Mouse (Mus musculus) retina, embryonic 14.5 days (tissue): ENCODE results near the gene Dnal4.

ENCODE experiments used
- DNase-seq: peaks from one replicate; pipeline ENCODE4 v3.0.0-alpha.2; 2015; ENCODE audit warnings: low spot score

Dnal4 gene

DNA sequence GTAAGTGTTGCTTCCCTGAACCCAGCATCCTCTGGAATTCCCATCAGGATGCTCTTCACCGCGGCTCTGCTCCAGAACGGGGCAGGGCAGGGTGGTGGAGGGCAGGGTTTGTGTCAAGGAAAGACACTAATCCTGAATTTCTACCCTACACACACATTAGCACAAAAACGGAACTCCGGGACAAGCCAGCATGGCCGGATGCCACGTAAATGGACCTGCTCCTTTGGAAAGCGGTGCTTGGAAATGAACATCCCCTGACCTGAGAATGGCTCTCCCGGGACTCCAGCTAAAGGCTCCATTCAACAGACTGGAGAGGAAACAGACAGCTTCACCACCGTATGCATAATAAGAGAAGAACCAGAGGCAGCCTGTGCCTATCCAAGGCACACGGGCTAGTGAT, 23.1 kb upstream of the Dnal4 start:
- DNase-seq, result no peak

GRCm38 (mm10) chr15:79798591-79798990, 20.9 kb upstream of the Dnal4 start:
- DNase-seq, result no peak

GRCm38 (mm10) chr15:79797680-79798079, 20.0 kb upstream of the Dnal4 start:
- no peak for DNase-seq

GRCm38 (mm10) chr15:79797096-79797495, 19.4 kb upstream of the Dnal4 start:
- DNase-seq, result no peak

- DNase-seq, result no peak
Measured at GRCm38 (mm10) chr15:79796256-79796655, 18.6 kb upstream of the Dnal4 start.

GRCm38 (mm10) chr15:79794173-79794572, 16.5 kb upstream of the Dnal4 start:
- no peak for DNase-seq

GRCm38 (mm10) chr15:79793076-79793475, 15.4 kb upstream of the Dnal4 start:
- no peak for DNase-seq

DNA sequence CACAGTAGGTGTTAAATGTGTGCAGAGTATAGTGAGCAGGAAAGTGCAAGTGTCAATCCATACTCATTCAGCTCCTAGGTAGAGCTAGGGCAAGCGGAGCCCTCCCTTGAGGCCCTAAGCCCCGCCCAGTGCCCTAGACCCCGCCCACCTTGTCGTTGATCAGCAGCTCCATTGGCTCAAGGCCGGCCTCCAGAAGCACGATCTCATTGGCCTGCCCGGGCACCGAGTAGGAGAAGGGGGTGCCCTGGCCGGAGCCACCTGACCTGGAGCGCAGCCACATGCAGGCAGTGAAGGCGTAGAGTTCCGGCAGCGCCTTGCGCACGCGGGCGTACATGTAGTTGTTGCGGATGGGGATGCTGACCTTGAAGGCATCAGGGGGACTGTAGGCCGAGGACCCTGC, 14.8 kb upstream of the Dnal4 start:
- DNase-seq, result peak; percentile 61

DNA sequence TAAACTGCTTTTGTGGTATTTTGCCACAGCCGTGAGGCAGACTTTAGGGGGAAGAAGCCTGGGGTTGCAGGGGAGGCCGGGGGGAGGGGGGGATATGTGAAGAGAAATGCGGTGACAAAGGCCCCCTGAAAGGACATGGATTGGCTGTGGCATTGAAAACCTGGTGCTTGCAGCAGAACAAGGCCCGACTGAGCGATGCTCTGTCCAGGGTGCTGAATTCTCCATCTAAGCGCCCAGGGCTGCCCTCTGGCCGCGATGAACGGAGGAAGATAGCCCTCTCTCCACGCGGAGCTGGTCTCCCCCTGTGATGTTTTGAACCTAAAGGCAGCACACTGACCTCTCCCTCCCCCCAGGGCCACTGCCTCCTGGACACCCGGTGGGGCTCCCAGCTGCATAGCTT, 13.9 kb upstream of the Dnal4 start:
- peak; percentile 84 for DNase-seq

DNA sequence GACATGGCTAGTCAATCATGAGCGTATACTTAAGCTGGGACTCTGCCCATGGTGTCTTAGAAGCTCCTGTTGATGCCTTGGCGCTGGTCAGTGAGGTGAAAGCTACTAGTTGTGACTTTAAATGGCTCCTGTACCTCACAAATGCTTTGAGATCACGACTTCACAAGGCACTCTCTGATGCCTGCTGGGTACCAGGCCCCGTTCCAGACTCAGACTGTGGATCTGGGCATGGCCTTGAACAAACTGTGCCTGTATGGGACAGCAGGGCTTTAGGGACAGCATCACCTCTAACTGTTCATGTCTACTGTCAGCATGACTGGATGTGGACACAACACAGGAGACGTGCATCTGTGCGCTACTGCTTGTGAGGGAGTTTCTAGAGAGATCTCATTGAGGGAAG, 13.3 kb upstream of the Dnal4 start:
- no peak for DNase-seq

GRCm38 (mm10) chr15:79790111-79790510, 12.5 kb upstream of the Dnal4 start:
- no peak for DNase-seq

GRCm38 (mm10) chr15:79787815-79788214, 10.2 kb upstream of the Dnal4 start:
- peak; percentile 32 for DNase-seq

DNA sequence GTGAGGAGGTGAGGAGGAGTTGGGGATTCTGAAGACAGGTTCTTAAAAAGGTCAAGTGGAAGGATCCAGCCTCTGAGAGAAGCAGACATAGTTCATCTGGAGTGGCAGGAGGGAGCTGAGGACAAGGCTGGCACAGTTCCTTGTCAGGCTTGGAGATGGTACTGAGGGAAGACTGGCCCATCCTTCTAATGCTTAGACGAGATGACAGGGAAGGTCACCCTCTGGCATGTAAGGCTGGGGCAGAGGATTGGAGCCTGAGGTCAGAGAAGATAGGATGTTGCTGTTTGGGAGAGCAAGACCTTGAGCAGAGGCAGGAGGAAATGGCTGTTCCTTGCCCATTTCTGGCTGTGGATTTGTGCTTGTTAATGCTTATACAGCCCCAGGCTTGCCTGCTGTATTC, 7.4 kb upstream of the Dnal4 start:
- no peak for DNase-seq

- no peak for DNase-seq
Measured at GRCm38 (mm10) chr15:79775662-79776061, 2.0 kb downstream of the Dnal4 start.

DNA sequence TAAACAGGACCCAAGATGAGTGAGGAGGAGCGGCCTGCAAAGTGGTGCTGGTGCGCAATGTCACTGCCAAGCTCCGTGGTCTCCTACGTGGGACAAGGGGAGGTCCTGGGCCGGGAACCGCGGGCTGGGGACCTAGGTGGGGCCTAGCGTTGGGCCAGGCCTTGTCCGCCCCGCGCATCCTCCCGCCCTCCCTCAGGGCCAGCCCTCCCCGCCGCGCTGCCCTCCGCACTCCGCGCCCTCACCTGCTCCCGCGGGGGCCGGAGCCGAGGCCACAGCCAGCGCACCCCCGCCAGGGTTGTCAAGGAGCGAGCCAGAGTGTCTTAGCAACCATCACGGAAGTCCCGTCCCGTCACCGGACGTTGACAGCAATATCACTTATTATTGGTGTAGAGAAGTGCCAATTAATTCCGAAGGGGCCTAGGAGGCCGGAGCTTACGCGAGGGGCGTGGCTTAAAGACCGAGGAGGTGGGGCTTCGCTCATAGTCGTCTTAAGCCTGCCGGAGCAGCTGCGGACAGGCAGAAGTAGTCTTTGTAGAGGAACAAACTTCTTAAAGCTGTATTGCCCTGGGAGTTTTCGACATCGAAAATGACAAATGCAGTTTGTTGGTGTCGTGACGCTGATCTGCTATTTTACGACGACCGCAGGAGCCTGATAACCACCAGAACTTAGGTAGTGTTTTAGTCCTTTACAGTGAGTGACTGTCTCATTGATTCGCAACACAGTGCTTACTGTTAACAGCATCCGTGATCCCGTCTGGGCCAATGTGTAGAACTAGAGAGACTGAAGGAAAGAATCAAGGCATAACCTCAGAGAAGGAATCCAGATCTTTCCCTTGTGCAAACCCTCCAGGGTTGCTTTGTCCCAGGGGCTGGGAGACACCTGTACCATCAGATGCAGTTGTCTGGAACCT, 3.3 kb downstream of the Dnal4 start:
- peak; percentile 99 for DNase-seq

- DNase-seq, result no peak
Measured at GRCm38 (mm10) chr15:79770629-79771240, 6.9 kb downstream of the Dnal4 start.

- no peak for DNase-seq
Measured at GRCm38 (mm10) chr15:79768302-79768701, 9.3 kb downstream of the Dnal4 start.

GRCm38 (mm10) chr15:79767327-79767961, 10.2 kb downstream of the Dnal4 start:
- DNase-seq, result no peak

DNA sequence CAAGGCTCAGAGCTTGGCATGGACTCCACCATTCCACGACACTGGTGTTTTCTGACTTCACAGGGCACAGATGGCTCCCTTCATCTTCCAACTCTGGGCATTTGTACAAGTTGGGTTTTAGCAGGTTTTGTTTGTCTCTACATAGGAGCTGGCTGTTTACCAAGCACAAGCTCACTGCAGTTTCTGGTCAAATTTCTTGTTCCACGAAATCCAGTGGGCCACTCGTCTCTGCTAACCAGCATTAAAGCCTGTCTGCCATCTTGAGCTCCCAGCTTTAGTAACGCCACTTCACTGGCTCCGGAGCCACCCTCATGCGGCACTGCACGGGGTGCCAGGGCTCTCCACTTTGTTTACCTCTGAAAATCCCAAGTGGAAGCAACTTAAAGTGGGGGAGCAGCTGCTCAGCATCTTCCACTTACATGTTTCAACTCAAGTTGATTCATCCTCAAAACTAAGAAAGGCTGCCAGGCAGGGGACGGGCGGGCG, 11.0 kb downstream of the Dnal4 start:
- no peak for DNase-seq

DNA sequence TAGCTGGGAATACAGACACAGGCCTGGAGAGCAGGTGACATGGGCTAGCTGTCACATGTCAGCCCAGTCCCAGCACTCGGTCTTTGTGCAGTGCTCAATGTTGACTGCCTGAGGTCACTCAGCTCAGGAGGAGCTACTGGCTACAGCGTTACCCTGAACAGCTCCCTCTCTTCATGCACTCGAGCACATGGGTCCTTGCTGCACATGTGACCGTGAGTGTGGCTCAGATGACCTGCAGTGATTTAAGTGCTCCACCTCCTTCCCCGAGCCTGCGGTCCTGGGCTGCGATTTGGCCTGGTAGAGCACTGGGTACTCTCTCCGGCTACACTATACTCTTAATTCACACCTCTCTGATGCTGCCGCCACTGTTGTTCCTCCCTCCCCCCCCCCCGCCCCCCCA, 11.5 kb downstream of the Dnal4 start:
- DNase-seq, result no peak

GRCm38 (mm10) chr15:79765361-79765760, 12.3 kb downstream of the Dnal4 start:
- no peak for DNase-seq

- DNase-seq, result no peak
Measured at GRCm38 (mm10) chr15:79764539-79765267, 12.9 kb downstream of the Dnal4 start.
